20 mouse cellular contexts compared by ENCODE assay signal in genomic region chr1:192076101-192076500, GRCm38 (mm10). TPM values are rescaled to one million over a fixed set of nuclear protein-coding genes. Genes with fewer than 3 reads are reported as not detected.
DNase-seq lines count a peak whose midpoint lies in the region; ATAC-seq lines count a peak whose summit lies in the region.
"Had no signal": no experiment of that assay in that cellular context is flagged by ENCODE, and none has a peak within 500 bp of the region (broad histone marks: within the 10 kb centered on the region; RNA-seq: fewer than 3 reads in every experiment).

No protein-coding gene starts in this region.

- peaks cover 2% of the 10 kb centered on the region; the same call in 1 of the 2 replicates for H3K9me3 ChIP-seq in heart, embryonic 15.5 days (replicated peaks)
- H3K9me3 ChIP-seq in kidney, embryonic 15.5 days (replicated peaks): no peaks in the 10 kb centered on the region
- peaks cover under 1% of the 10 kb centered on the region; the same call in 1 of the 2 replicates for H3K9me3 ChIP-seq in lung, embryonic 16.5 days (ENCODE audit: control insufficient read depth, low read length)

- H3K9ac ChIP-seq in heart, embryonic 15.5 days: no peak overlapping the region
- H3K9ac ChIP-seq in kidney, embryonic 15.5 days: no peak overlapping the region
- no peak overlapping the region for H3K9ac ChIP-seq in lung, embryonic 16.5 days (ENCODE audit: low read length)
- H3K9ac ChIP-seq: forebrain, postnatal 0 days; hindbrain, embryonic 14.5 days; midbrain, embryonic 12.5 days had no signal

- H3K27ac ChIP-seq in heart, embryonic 15.5 days: 0 out of 2 replicates have a peak overlapping the region, but pooled peaks have one; percentile 49
- H3K27ac ChIP-seq in kidney, embryonic 15.5 days: peak overlapping the region; percentile 82
- peak overlapping the region; percentile 47 for H3K27ac ChIP-seq in lung, embryonic 16.5 days (ENCODE audit: low read length)
- H3K27ac ChIP-seq: embryonic facial prominence, embryonic 10.5 days; hindbrain, embryonic 14.5 days; left cerebral cortex, adult 2 months; midbrain, embryonic 12.5 days had no signal

- no peak overlapping the region for H3K4me2 ChIP-seq in heart, embryonic 15.5 days
- H3K4me2 ChIP-seq in kidney, embryonic 15.5 days: no peak overlapping the region
- H3K4me2 ChIP-seq in lung, embryonic 16.5 days (ENCODE audit: low read depth, low read length): no peak overlapping the region
- H3K4me2 ChIP-seq: hindbrain, embryonic 14.5 days; midbrain, embryonic 12.5 days had no signal

- peaks cover 5% of the 10 kb centered on the region; the same call in 1 of the 2 replicates for H3K36me3 ChIP-seq in heart, embryonic 15.5 days
- H3K36me3 ChIP-seq in kidney, embryonic 15.5 days: no peaks in the 10 kb centered on the region
- H3K36me3 ChIP-seq in lung, embryonic 16.5 days (ENCODE audit: control insufficient read depth, insufficient read depth, low read length): no peaks in the 10 kb centered on the region
- H3K36me3 ChIP-seq: embryonic facial prominence, embryonic 10.5 days; midbrain, embryonic 12.5 days had no signal

- DNase-seq in heart, postnatal 4 days: no peak
- no peak for DNase-seq in kidney, adult 8-10 months
- no peak for DNase-seq in lung, postnatal 14 days
- peak; percentile 29 to 47 for DNase-seq in kidney, postnatal 36 days
- DNase-seq in retina, postnatal 1 day: no peak
- DNase-seq: adrenal gland, adult 2 months; cerebellum, adult 11 months; cerebellum, adult 9-11 months; forebrain, postnatal 0 days; gastrocnemius, postnatal 25 days; right cerebral cortex, postnatal 14 days; thymus, postnatal 14 days had no signal

- ATAC-seq in heart, embryonic 15.5 days (replicated peaks; ENCODE audit: insufficient number of reproducible peaks, insufficient read depth, low FRiP score, low read depth): no peak
- no peak for ATAC-seq in kidney, embryonic 15.5 days (replicated peaks; ENCODE audit: low FRiP score)
- no peak for ATAC-seq in lung, embryonic 16.5 days (ENCODE audit: low read depth)
- ATAC-seq: forebrain, postnatal 0 days; inflammation-experienced regulatory T-cells, adult 6 months had no signal

- 73% methylated on average over 4 of the region's 4 CpGs for whole genome bisulfite sequencing in heart, embryonic 15.5 days
- WGBS in kidney, embryonic 15.5 days: 80% methylated on average over 4 of the region's 4 CpGs
- WGBS in lung, embryonic 16.5 days: 47% methylated on average over 4 of the region's 4 CpGs

- peaks cover 58% of the 10 kb centered on the region for H3K4me1 ChIP-seq in heart, embryonic 15.5 days (replicated peaks)
- peaks cover 52% of the 10 kb centered on the region for H3K4me1 ChIP-seq in kidney, embryonic 15.5 days
- peaks cover 44% of the 10 kb centered on the region for H3K4me1 ChIP-seq in lung, embryonic 16.5 days (replicated peaks; ENCODE audit: control insufficient read depth, insufficient read depth, low read length)

- no peaks in the 10 kb centered on the region for H3K27me3 ChIP-seq in heart, embryonic 15.5 days
- no peaks in the 10 kb centered on the region for H3K27me3 ChIP-seq in kidney, embryonic 15.5 days
- H3K27me3 ChIP-seq in lung, embryonic 16.5 days (ENCODE audit: control insufficient read depth, insufficient read depth, low read depth, low read length): no peaks in the 10 kb centered on the region
- H3K27me3 ChIP-seq: midbrain, embryonic 12.5 days had no signal

- H3K4me3 ChIP-seq in heart, embryonic 15.5 days: no peak overlapping the region
- H3K4me3 ChIP-seq in kidney, embryonic 15.5 days (replicated peaks): no peak overlapping the region
- no peak overlapping the region for H3K4me3 ChIP-seq in lung, embryonic 16.5 days (ENCODE audit: low read length)
- H3K4me3 ChIP-seq: embryonic facial prominence, embryonic 10.5 days; left cerebral cortex, adult 2 months; midbrain, embryonic 12.5 days had no signal

RNA-seq across cellular contexts. Expression of gene Traf5, which starts 16.3 kb away (rescaled TPM):
- 13.6 and 19.2 TPM in 2 replicates for polyA plus RNA-seq in heart, embryonic 15.5 days (2015; fragmentation: Nextera tagmentation; extraction: Ambion mirVana)
- 10 to 100 TPM; 15.0 to 22.4 TPM for total RNA-seq in heart, postnatal 4 days (2021)
- polyA plus RNA-seq in kidney, embryonic 15.5 days (2015; fragmentation: Nextera tagmentation; extraction: Ambion mirVana): 20.0 and 20.8 TPM in 2 replicates
- 21.9 and 23.4 TPM in 2 replicates for polyA plus RNA-seq in lung, embryonic 16.5 days (2015; fragmentation: Nextera tagmentation; extraction: Ambion mirVana)

Comparison
In these comparisons a context has a peak if more than half of its experiments do, and no peak if none do; other contexts are left out.
1. DNase-seq: peak in kidney, postnatal 36 days (2 of 2); none in heart, postnatal 4 days (single experiment), kidney, adult 8-10 months (0 of 2), lung, postnatal 14 days (single experiment) and retina, postnatal 1 day (single experiment).
2. Peak in every context shown above with its lines, with median percentiles within 50 percentile points of each other: H3K27ac ChIP-seq.